Mouse (Mus musculus): ENCODE results near the gene Ankrd13a. TPM values are rescaled to one million over a fixed set of nuclear protein-coding genes. Genes with fewer than 3 reads are reported as not detected.

Ankrd13a gene
- polyA plus RNA-seq, 1 experiment from 2014 or later = 49.4 TPM

DNA sequence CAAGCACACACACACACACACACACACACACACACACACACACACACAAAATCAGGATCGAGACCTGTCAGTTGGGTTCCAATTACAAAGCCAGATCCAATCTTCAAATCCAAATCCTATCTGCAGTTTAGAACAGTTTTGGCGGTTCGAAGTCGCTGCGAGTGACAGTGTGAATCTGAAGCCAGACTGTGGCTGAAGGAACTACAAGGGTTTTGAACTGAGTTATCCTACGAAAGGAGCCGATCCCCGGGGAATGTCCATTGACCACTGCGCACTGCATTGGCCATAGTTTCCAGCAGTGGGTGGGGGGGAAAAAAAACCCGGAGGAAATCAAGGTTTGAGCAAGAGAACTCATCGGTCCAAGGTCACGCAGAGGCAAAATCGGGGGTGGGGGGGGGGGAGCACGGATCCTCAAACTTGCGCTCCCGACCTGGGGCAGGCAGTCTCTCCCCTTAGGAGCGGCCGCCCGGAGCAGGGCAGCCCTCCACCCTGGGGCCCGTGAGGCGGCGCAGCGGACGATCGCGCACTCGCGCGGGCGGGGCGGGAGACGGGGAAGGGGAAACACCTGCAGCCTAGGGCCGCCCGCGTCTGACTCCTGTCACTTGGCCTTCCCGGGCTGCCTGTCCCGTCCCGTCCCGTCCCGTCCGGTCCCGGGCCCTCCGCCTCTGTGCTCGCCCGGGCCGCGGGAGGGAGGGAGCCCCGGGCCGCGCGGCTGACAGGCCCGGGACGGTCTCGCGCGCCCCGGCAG, 1.8 kb upstream of the Ankrd13a start:
- DNase-seq (ENCODE audit: low spot score) = peak; percentile 63

GRCm38 (mm10) chr5:114773211-114773710, 1.2 kb upstream of the Ankrd13a start:
- H3K36me3 ChIP-seq (ENCODE audit: control insufficient read depth, insufficient read depth, low read length) = no peaks in the 10 kb centered on the region
- under 1% methylated on average over 43 of the region's 52 CpGs for WGBS
- peak overlapping the region; percentile 94 for H3K4me3 ChIP-seq (ENCODE audit: low read depth, low read length)
- DNase-seq (ENCODE audit: low spot score) (peak; percentile 96), ATAC-seq (ENCODE audit: insufficient number of reproducible peaks, low FRiP score, low TSS enrichment, low read depth) (peak; percentile 70)
- no peaks in the 10 kb centered on the region for H3K9me3 ChIP-seq (ENCODE audit: control insufficient read depth, low read length)
- peak overlapping the region; percentile 65 for H3K4me2 ChIP-seq (ENCODE audit: low read depth, severe bottlenecking)
- no peaks in the 10 kb centered on the region for H3K27me3 ChIP-seq (ENCODE audit: control insufficient read depth, insufficient read depth, low read length)
- peak overlapping the region; percentile 65; the same call in 1 of the 2 replicates for H3K27ac ChIP-seq (replicated peaks; ENCODE audit: low read depth, low read length)
- peak overlapping the region; percentile 83 for H3K9ac ChIP-seq (ENCODE audit: low read length)
- no peaks in the 10 kb centered on the region for H3K4me1 ChIP-seq (ENCODE audit: control insufficient read depth, insufficient read depth, low read length)

More for the DNA sequence above, 1.8 kb upstream of the Ankrd13a start:
- Histone ChIP-seq H3K4me3 (ENCODE audit: low read depth, low read length) (peak overlapping the region; percentile 94), H3K9me3 (ENCODE audit: control insufficient read depth, low read length) (no peaks in the 10 kb centered on the region), H3K4me2 (ENCODE audit: low read depth, severe bottlenecking) (peak overlapping the region; percentile 65), H3K36me3 (ENCODE audit: control insufficient read depth, insufficient read depth, low read length) (no peaks in the 10 kb centered on the region), H3K27ac (replicated peaks; ENCODE audit: low read depth, low read length) (peak overlapping the region; percentile 65; the same call in 1 of the 2 replicates), H3K9ac (ENCODE audit: low read length) (peak overlapping the region; percentile 83), H3K27me3 (ENCODE audit: control insufficient read depth, insufficient read depth, low read length) (no peaks in the 10 kb centered on the region), H3K4me1 (ENCODE audit: control insufficient read depth, insufficient read depth, low read length) (no peaks in the 10 kb centered on the region)
- ATAC-seq (ENCODE audit: insufficient number of reproducible peaks, low FRiP score, low TSS enrichment, low read depth) = peak; percentile 22
- WGBS = 4% methylated on average over 25 of the region's 57 CpGs

DNA sequence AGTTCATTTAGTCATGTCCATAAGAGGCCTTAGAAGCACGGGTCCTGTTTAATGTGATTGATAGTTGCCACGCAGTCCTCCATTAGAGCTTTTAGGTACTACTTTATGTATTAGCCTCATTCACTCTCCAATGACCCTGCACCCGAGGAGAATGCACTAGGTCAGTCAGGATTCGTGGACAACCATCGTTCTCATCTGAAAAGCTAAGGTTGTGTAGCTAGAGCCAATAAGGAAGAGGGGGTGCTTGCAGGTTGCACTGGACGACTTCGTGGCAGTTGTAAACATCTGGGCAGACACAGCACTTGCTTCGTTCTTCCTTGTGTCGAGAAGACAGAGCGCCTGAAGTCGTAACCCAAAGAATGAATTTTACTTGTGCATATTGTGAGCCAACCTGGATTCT, 697 bp upstream of the Ankrd13a start:
- peak; percentile 41 for DNase-seq (ENCODE audit: low spot score)
- H3K4me2 ChIP-seq (ENCODE audit: low read depth, severe bottlenecking) = peak overlapping the region; percentile 65

GRCm38 (mm10) chr5:114775056-114775979, 841 bp downstream of the Ankrd13a start, which contains the start of gene Git2:
Gene Git2, minus strand, starts transcription at chr5:114775517.
- Histone ChIP-seq H3K9me3 (ENCODE audit: control insufficient read depth, low read length) (no peaks in the 10 kb centered on the region), H3K27ac (replicated peaks; ENCODE audit: low read depth, low read length) (peak within 1 kb of the TSS; percentile 91), H3K36me3 (ENCODE audit: control insufficient read depth, insufficient read depth, low read length) (no peaks in the 10 kb centered on the region), H3K4me1 (ENCODE audit: control insufficient read depth, insufficient read depth, low read length) (no peaks in the 10 kb centered on the region), H3K9ac (ENCODE audit: low read length) (peak within 1 kb of the TSS; percentile 91), H3K27me3 (ENCODE audit: control insufficient read depth, insufficient read depth, low read length) (no peaks in the 10 kb centered on the region), H3K4me3 (ENCODE audit: low read depth, low read length) (peak within 1 kb of the TSS; percentile 94), H3K4me2 (ENCODE audit: low read depth, severe bottlenecking) (peak within 1 kb of the TSS; percentile 65)
- ATAC-seq (ENCODE audit: insufficient number of reproducible peaks, low FRiP score, low TSS enrichment, low read depth) = no peak
- WGBS = under 1% methylated on average over 42 of the region's 63 CpGs
- DNase-seq (ENCODE audit: low spot score) = peak; percentile 36

More for the DNA sequence above, 697 bp upstream of the Ankrd13a start:
- ATAC-seq (ENCODE audit: insufficient number of reproducible peaks, low FRiP score, low TSS enrichment, low read depth) = no peak
- Histone ChIP-seq H3K36me3 (ENCODE audit: control insufficient read depth, insufficient read depth, low read length) (no peaks in the 10 kb centered on the region), H3K9ac (ENCODE audit: low read length) (peak overlapping the region; percentile 91), H3K9me3 (ENCODE audit: control insufficient read depth, low read length) (no peaks in the 10 kb centered on the region), H3K4me3 (ENCODE audit: low read depth, low read length) (peak overlapping the region; percentile 94), H3K4me1 (ENCODE audit: control insufficient read depth, insufficient read depth, low read length) (no peaks in the 10 kb centered on the region), H3K27ac (replicated peaks; ENCODE audit: low read depth, low read length) (no peak overlapping the region; the same call in 1 of the 2 replicates), H3K27me3 (ENCODE audit: control insufficient read depth, insufficient read depth, low read length) (no peaks in the 10 kb centered on the region)
- 3% methylated on average over 11 of the region's 11 CpGs for WGBS

DNA sequence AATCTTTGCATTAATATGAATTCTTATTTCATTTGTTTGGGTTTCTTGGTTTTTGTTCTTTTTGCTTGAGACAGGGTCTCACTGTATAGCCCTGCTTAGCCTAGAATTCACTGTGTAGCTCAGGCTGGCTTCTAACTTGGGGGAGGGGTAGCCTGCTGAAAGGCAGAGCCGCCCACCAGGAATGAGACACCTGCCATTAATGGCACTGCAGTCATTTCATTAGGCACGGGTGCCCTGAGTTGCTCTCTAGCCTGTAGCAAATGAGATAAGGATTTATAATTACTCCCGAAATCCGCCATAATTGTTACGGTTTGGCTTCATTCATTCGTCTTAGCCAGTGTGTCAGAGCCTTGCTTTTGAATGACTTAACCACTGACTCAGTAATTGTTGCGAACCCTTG, 1.7 kb downstream of the Ankrd13a start:
- H3K36me3 ChIP-seq (ENCODE audit: control insufficient read depth, insufficient read depth, low read length) = no peaks in the 10 kb centered on the region
- H3K27me3 ChIP-seq (ENCODE audit: control insufficient read depth, insufficient read depth, low read length) = no peaks in the 10 kb centered on the region
- DNase-seq (ENCODE audit: low spot score) = no peak
- no peak for ATAC-seq (ENCODE audit: insufficient number of reproducible peaks, low FRiP score, low TSS enrichment, low read depth)
- H3K4me1 ChIP-seq (ENCODE audit: control insufficient read depth, insufficient read depth, low read length) = no peaks in the 10 kb centered on the region
- H3K4me3 ChIP-seq (ENCODE audit: low read depth, low read length) = no peak overlapping the region
- no peak overlapping the region for H3K9ac ChIP-seq (ENCODE audit: low read length)
- no peaks in the 10 kb centered on the region for H3K9me3 ChIP-seq (ENCODE audit: control insufficient read depth, low read length)
- 73% methylated on average over 7 of the region's 7 CpGs for WGBS
- H3K27ac ChIP-seq (replicated peaks; ENCODE audit: low read depth, low read length) = no peak overlapping the region
- no peak overlapping the region for H3K4me2 ChIP-seq (ENCODE audit: low read depth, severe bottlenecking)

DNA sequence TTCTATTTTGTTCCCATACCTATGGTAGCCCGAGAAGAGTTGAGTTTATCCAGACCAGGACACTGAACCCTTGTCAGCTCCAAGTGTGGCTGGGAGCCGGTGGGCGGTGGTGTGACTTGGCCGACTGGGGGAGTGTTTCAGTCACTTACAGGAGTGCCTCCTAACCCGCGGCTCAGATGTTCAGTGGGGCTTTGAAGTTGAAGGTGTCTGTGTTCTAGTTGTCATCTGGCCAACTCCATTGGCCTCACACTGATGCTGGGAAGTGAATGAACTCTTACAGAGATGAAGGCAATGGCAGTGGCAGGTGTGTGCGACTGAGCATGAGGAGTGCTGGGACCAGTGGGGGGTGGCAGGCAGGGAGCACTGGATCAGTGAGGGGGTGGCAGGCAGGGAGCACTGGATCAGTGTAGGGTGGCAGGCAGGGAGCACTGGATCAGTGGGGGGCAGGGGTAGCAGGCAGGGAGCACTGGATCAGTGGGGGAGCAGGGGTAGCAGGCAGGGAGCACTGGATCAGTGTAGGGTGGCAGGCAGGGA, 5.5 kb downstream of the Ankrd13a start:
- H3K9me3 ChIP-seq (ENCODE audit: control insufficient read depth, low read length) = no peaks in the 10 kb centered on the region
- no peak overlapping the region for H3K9ac ChIP-seq (ENCODE audit: low read length)
- H3K4me3 ChIP-seq (ENCODE audit: low read depth, low read length) = no peak overlapping the region
- 0 out of 2 replicates have a peak, but pooled peaks cover 2% of the 10 kb centered on the region for H3K4me1 ChIP-seq (ENCODE audit: control insufficient read depth, insufficient read depth, low read length)
- no peaks in the 10 kb centered on the region for H3K27me3 ChIP-seq (ENCODE audit: control insufficient read depth, insufficient read depth, low read length)
- WGBS = 64% methylated on average over 7 of the region's 7 CpGs
- DNase-seq (ENCODE audit: low spot score) = no peak
- H3K4me2 ChIP-seq (ENCODE audit: low read depth, severe bottlenecking) = no peak overlapping the region
- no peak for ATAC-seq (ENCODE audit: insufficient number of reproducible peaks, low FRiP score, low TSS enrichment, low read depth)
- H3K27ac ChIP-seq (replicated peaks; ENCODE audit: low read depth, low read length) = no peak overlapping the region
- H3K36me3 ChIP-seq (ENCODE audit: control insufficient read depth, insufficient read depth, low read length) = no peaks in the 10 kb centered on the region

DNA sequence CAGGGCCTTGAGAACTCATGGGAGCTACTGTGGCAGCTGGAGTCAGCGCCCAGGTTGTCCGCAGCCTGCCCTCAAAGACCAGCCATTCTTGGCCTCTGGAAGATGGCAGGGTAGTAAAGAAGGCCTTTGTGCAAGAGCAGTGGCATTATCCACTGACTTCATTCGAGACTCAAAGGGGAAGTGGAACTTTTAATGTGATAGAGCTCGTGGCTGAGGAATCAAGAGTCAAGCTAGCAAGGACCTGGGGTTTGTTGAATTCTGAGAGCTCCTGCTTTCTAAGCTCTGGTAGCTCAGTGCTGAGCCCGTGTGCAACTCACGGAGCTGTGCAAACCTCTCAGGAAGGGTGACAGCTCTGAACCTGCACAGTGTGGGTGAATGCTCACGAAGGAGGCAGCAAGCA, 6.4 kb downstream of the Ankrd13a start:
- no peak overlapping the region for H3K4me3 ChIP-seq (ENCODE audit: low read depth, low read length)
- DNase-seq (ENCODE audit: low spot score) = no peak
- no peak for ATAC-seq (ENCODE audit: insufficient number of reproducible peaks, low FRiP score, low TSS enrichment, low read depth)
- no peak overlapping the region for H3K27ac ChIP-seq (replicated peaks; ENCODE audit: low read depth, low read length)
- H3K4me1 ChIP-seq (ENCODE audit: control insufficient read depth, insufficient read depth, low read length) = 0 out of 2 replicates have a peak, but pooled peaks cover 2% of the 10 kb centered on the region
- WGBS = 88% methylated on average over 7 of the region's 7 CpGs
- no peaks in the 10 kb centered on the region for H3K36me3 ChIP-seq (ENCODE audit: control insufficient read depth, insufficient read depth, low read length)
- H3K9me3 ChIP-seq (ENCODE audit: control insufficient read depth, low read length) = no peaks in the 10 kb centered on the region
- no peak overlapping the region for H3K4me2 ChIP-seq (ENCODE audit: low read depth, severe bottlenecking)
- H3K9ac ChIP-seq (ENCODE audit: low read length) = no peak overlapping the region
- H3K27me3 ChIP-seq (ENCODE audit: control insufficient read depth, insufficient read depth, low read length) = no peaks in the 10 kb centered on the region

GRCm38 (mm10) chr5:114782991-114783390, 8.5 kb downstream of the Ankrd13a start:
- ATAC-seq (ENCODE audit: insufficient number of reproducible peaks, low FRiP score, low TSS enrichment, low read depth) = no peak
- no peak overlapping the region; the same call in 1 of the 2 replicates for H3K9ac ChIP-seq (ENCODE audit: low read length)
- peaks cover 4% of the 10 kb centered on the region; the same call in 1 of the 2 replicates for H3K36me3 ChIP-seq (ENCODE audit: control insufficient read depth, insufficient read depth, low read length)
- 0 out of 2 replicates have a peak, but pooled peaks cover 2% of the 10 kb centered on the region for H3K4me1 ChIP-seq (ENCODE audit: control insufficient read depth, insufficient read depth, low read length)
- 90% methylated on average over 9 of the region's 9 CpGs for WGBS
- no peaks in the 10 kb centered on the region for H3K27me3 ChIP-seq (ENCODE audit: control insufficient read depth, insufficient read depth, low read length)
- no peak overlapping the region for H3K4me3 ChIP-seq (ENCODE audit: low read depth, low read length)
- no peak for DNase-seq (ENCODE audit: low spot score)
- H3K9me3 ChIP-seq (ENCODE audit: control insufficient read depth, low read length) = no peaks in the 10 kb centered on the region
- H3K27ac ChIP-seq (replicated peaks; ENCODE audit: low read depth, low read length) = no peak overlapping the region
- H3K4me2 ChIP-seq (ENCODE audit: low read depth, severe bottlenecking) = no peak overlapping the region
